Mouse (Mus musculus): ENCODE data around the gene Dnah6.

Dnah6 gene

DNA sequence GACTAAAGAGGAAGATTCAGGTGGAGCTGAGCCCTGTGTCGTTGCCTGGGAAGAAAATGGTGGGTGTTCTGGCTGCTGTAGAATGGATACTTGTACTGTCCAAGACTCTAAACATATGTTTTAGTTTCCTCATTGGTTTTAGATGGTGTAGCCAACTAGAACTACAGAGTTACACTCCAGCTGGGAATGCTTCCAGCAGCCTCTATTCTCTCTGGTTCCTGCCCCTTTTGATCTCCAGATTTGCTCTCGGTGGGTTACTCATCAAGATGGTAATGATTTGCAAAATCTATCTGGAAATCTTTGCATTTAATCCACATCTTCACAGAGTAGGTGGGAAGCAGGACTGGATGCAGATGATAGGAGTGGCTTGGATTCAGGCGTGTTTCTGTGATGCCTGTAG is 80.6 kb downstream of the Dnah6 start:
- no peak for DNase-seq

- no peak for DNase-seq
Observed at GRCm38 (mm10) chr6:73132784-73133183, 88.7 kb downstream of the Dnah6 start.

- DNase-seq: no peak
Observed at GRCm38 (mm10) chr6:73127594-73127993, 93.9 kb downstream of the Dnah6 start.

DNA sequence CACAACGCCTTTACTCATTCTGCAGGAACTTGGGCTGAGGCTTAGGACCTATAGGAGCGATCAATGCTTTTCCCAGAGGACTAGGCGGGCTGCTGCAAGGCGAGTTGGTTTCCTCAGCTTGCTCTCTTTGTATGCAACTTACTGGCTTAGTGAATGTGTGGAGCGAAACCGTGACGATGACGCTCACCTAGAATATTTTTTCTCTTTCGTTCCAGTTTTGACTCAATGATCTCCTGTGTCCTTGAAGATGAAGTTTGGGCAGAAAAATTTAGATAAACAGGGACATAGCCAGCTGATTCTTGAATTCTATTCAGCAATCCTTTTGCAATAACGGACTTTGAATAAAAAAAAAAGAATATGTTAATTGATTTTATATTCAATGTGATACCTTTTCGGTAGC is 101.1 kb downstream of the Dnah6 start:
- DNase-seq: no peak

DNA sequence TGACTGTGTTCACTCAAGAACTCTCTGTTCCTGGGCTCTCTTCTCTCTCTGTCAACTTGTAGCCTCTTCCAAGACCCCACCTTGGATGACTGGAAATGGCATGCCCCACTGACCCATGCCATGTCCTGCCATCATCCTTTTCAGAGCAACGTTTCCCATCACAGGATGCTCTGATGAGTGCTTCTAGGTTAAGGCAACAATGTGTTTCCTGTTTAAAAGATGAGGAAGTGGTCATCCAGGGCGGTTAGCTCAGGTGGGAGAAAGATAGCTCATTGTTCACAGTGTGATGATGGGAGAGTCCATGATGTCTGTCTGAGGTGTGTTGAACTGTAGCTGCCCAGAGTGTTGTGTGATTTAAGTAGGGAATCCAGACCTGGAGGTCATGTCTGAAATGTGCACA is 107.6 kb downstream of the Dnah6 start:
- no peak for DNase-seq

- no peak for DNase-seq
Observed at GRCm38 (mm10) chr6:73113365-73113764, 108.1 kb downstream of the Dnah6 start.

DNA sequence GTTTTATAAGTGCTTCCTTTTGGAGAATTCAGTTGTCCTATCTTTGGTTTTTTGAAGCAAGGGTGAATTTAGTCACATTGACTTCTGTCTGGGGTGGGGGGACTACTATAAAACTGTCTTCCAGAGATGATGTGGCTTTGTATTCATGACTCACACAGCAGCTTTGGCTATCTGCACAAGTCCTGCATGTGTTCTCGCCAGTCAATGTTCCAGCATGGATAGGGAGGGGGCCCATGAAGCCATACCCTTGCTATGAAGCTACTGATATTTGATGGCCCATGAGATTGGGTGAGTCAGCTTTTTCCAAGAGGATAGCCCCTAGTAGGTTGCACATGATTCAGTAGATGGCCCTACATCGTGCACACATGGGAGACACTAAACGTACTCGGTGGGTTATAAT is 128.3 kb downstream of the Dnah6 start:
- no peak for DNase-seq

- DNase-seq: no peak
Observed at GRCm38 (mm10) chr6:73090836-73091235, 130.6 kb downstream of the Dnah6 start.

DNA sequence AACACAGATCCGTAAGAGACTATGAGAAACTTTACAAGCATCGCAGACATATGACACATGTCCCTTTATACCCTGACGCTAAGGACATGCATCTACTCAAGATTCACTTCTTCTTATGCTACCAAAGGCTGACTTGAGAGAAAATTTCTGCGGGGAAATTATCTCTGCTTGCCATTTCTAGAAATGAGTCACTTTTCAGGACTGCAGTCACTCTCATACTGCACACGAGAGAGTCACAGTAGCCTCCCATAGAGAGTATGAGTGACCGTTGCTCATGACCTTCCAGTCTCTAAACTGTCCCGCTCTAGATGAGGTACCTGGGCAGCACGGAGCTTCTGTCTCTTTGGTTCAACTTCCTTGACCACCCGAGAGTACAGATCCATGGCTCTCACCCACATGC is 138.9 kb downstream of the Dnah6 start:
- no peak for DNase-seq

- no peak for DNase-seq
Observed at GRCm38 (mm10) chr6:73072093-73072786, 149.2 kb downstream of the Dnah6 start.

- no peak for DNase-seq
Observed at GRCm38 (mm10) chr6:73071214-73071613, 150.2 kb downstream of the Dnah6 start.

DNA sequence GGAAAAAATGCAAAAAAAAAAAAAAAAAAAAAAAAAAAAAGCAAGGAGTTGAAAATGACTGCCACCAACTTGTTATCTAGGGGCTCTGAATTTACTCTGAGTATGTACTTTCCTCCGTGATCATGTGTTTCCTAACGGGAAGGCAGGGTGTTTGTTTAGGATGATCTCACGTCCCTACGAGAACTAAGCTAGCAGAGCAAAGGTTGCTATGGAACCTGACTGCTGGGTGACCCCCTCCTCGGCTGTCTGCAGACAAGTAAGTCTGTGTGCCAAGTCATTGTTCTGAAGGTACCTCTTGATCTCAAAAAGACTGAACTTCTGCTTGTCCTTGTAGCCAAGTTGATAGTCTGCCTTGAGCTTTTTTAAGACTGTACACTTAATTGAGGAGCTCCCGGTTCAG is 150.8 kb downstream of the Dnah6 start:
- DNase-seq: no peak

- DNase-seq: no peak
Observed at GRCm38 (mm10) chr6:73064551-73064950, 156.9 kb downstream of the Dnah6 start.

GRCm38 (mm10) chr6:73059596-73060121 is 161.8 kb downstream of the Dnah6 start:
- no peak for DNase-seq

GRCm38 (mm10) chr6:73059162-73059561 is 162.3 kb downstream of the Dnah6 start:
- DNase-seq: no peak

DNA sequence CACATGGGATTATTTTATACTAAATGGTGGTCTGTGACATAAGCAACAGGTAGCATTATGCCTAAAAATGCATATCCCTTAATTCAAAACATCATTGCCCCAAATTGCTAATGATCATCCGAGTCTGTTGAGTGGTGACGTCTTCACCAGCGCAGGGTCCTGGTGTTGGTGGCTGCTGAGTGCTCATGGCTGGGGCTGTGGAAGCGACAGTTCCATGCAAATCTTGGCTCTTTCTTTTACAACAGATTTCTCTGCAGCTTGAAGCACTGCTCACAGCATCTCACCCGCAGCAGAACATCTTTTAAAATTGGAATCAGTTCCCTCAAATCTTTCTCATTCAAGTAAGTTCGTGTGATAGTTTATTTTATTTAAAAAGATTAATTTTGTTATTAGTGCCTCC is 166.1 kb downstream of the Dnah6 start:
- no peak for DNase-seq

- no peak for DNase-seq
Observed at GRCm38 (mm10) chr6:73054807-73055206, 166.6 kb downstream of the Dnah6 start.

DNA sequence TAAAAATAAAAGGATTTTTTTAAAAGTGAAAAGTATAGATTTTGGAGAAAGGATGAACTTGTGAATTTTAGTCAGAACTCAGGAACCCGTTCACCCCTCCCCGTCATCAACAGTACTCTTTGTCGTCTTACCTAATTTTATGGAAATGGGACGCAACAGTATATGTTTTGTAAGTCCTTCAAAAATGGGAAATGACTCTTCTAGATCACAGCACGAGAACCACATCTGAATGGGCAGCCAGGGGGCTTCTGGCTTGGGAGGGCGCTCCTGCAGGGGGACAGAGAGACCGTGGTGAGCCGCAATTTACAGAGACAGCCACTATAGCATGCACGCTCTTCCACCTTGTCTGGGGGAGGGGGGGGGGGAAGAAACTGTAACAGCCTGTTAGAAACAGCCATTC is 167.9 kb downstream of the Dnah6 start:
- DNase-seq: no peak

DNA sequence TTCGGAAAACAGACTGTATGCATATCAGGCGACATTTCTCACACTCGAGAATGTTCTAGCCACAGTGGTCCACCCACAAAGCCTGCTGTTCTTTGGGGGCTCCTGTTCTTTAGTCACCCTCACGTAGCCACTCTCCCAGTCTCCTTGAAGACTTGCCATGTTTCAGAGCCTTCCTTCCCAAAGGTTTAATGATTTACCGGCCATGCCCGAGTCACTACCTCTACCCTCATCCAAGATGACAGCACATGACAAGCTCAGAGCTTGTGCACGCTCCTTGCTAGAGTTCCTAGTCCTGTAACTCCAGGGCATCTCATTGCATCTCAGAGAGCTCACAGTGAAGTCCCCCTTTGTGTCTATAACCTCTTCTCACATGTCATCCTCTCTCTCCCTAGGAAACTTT is 174.2 kb downstream of the Dnah6 start:
- DNase-seq: no peak

GRCm38 (mm10) chr6:73045944-73046343 is 175.5 kb downstream of the Dnah6 start:
- no peak for DNase-seq

GRCm38 (mm10) chr6:73042278-73042677 is 179.2 kb downstream of the Dnah6 start:
- no peak for DNase-seq

GRCm38 (mm10) chr6:73038291-73038690 is 183.2 kb downstream of the Dnah6 start:
- DNase-seq: no peak

GRCm38 (mm10) chr6:73028853-73029252 is 192.6 kb downstream of the Dnah6 start:
- DNase-seq: no peak

DNA sequence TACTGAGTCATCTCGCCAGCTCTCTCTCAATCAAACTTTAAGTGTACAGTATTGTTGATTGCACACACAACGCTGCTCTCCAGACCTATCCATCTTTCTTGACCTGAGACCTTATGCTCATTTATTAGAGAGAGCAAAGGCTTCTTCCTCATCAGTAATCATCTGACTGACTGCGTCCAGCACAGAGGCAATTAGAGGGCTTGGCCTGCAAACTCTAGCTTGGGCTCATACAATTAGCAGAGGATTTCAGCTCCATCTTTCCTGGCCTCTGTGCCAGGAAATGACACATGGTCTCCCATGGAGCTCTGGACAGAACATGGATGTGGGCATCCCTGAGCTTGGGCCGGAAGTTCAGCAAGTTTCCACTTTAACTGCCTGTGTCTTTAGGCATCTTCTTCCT is 193.6 kb downstream of the Dnah6 start:
- no peak for DNase-seq

- DNase-seq: no peak
Observed at GRCm38 (mm10) chr6:73026898-73027297, 194.6 kb downstream of the Dnah6 start.

Data from thymus, postnatal 14 days (tissue).